Mouse (Mus musculus) megakaryocyte, embryonic 14.5 days (primary cell): Measurements from ENCODE around the gene Btbd35f9. TPM values are rescaled to one million over a fixed set of nuclear protein-coding genes. Genes with fewer than 3 reads are reported as not detected.
"Not testable (repeated sequence)": the region's sequence is repeated elsewhere in the genome, so short reads cannot be mapped to it uniquely, and the experiment has no call there.

Experiments used
- H3K27me3 ChIP-seq: replicated peaks from 2 replicates; pipeline ENCODE3; 2012; ENCODE audit warnings: inconsistent platforms
- H3K36me3 ChIP-seq: replicated peaks from 2 replicates; pipeline ENCODE3; 2012; ENCODE audit warnings: low read length, inconsistent platforms, mixed read lengths
- H3K4me1 ChIP-seq: 2 replicates; pipeline ENCODE4 v1.6.1; 2012; ENCODE audit warnings: inconsistent platforms
- H3K4me3 ChIP-seq: replicated peaks from 2 replicates; pipeline ENCODE3; 2012; ENCODE audit warnings: moderate library complexity, mild to moderate bottlenecking, inconsistent platforms
- H3K9me3 ChIP-seq: 2 replicates; pipeline ENCODE4 v1.6.1; 2012; ENCODE audit warnings: inconsistent platforms
- polyA plus RNA-seq: library from polyadenylated mRNA; stranded (reverse); fragments of >175 nt; gene quantifications from 2 replicates; pipeline ENCODE4 v1.2.3, GENCODE M21; 2012; ENCODE audit warnings: low replicate concordance; ENCODE audit not compliant: insufficient read depth

The Btbd35f9 gene
- polyA plus RNA-seq: not detected in 2 replicates

GRCm38 (mm10) chrX:34161399-34161798 lies at the start of gene Btbd35f9:
Gene Btbd35f9, minus strand, starts transcription at chrX:34161499.
- not testable (repeated sequence) for H3K27me3 ChIP-seq, H3K4me1 ChIP-seq, H3K9me3 ChIP-seq, H3K4me3 ChIP-seq, H3K36me3 ChIP-seq

Other genes starting within 250 kb of the Btbd35f9 start
- not detected in 2 replicates for gene Btbd35f6, start 205.0 kb downstream of the Btbd35f9 start, polyA plus RNA-seq
- not detected in 2 replicates for gene Gm21870, start 174.7 kb downstream of the Btbd35f9 start, polyA plus RNA-seq
- gene Spin2g, start 77.2 kb upstream of the Btbd35f9 start, polyA plus RNA-seq: not detected in 2 replicates